Mouse (Mus musculus): Measurements from ENCODE around the gene Nrde2. TPM values are rescaled to one million over a fixed set of nuclear protein-coding genes. Genes with fewer than 3 reads are reported as not detected.
A peak's percentile ranks its signal among the peaks of the same experiment; 100 is the strongest.

Gene Nrde2
- polyA plus RNA-seq, 1 experiment from 2014 or later = 20.1 TPM

DNA sequence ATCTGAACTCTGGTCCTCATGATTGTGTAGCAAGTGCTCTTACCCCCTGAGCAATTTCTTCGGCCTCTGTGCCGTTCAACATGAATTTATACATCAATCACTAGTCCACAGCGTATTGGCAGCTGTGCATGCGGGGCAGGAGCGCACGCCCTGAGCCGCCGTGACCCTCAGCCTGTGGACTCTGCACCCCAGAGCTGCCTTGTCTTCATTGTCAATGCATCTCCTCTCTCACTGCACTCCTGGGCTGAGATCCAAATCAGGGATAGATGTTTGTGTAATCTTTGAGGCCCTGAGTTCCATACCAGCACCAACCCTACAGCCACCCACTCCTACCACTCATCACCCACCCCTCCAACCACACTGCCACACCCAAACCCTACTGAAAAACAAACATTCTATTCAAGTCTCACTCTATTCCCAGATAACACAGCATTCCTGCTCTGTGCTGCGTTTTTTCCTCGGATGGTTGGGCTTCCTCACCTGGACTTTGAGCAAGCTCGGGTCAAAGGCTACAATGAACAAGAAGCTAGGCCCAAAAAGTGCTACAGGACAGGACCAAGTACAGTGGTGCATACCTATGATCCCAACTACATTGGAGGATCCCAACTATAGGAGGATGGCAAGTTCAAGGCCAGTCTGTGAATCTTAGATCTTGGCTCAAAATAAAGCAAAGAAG is 16.5 kb downstream of the Nrde2 start:
- Histone ChIP-seq H3K4me1 (ENCODE audit: control insufficient read depth, insufficient read depth, low read length) (no peaks in the 10 kb centered on the region), H3K27me3 (ENCODE audit: control insufficient read depth, insufficient read depth, low read length) (no peaks in the 10 kb centered on the region), H3K4me3 (ENCODE audit: low read length) (no peak overlapping the region), H3K9ac (ENCODE audit: low read depth, low read length) (no peak overlapping the region), H3K9me3 (ENCODE audit: control insufficient read depth, low read length) (no peaks in the 10 kb centered on the region), H3K4me2 (replicated peaks; ENCODE audit: low read depth, low read length) (no peak overlapping the region), H3K27ac (ENCODE audit: low read depth, low read length) (no peak overlapping the region), H3K36me3 (ENCODE audit: control insufficient read depth, insufficient read depth, low read length) (peaks cover 85% of the 10 kb centered on the region)
- ATAC-seq (ENCODE audit: low FRiP score, low TSS enrichment) = no peak
- WGBS = 96% methylated on average over 11 of the region's 11 CpGs

DNA sequence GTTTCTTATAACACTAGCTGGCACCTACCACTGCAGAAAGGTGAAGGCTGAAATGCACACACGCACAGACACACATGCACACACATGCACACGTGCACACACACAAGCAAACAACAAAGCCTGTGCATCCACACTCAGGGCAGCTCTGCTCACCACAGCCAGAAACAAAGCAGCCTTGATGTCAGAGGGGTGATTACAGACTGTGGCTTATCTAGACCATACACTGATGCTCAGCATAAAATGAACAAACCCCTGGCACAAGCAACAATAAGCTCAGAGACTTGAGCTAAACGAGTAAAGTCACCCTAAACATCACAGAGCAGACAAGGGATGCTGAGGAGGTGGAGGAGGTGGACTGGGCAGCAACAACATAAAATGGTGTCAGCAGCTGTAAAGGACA is 24.3 kb downstream of the Nrde2 start:
- Histone ChIP-seq H3K27me3 (ENCODE audit: control insufficient read depth, insufficient read depth, low read length) (no peaks in the 10 kb centered on the region), H3K9ac (ENCODE audit: low read depth, low read length) (no peak overlapping the region), H3K4me2 (replicated peaks; ENCODE audit: low read depth, low read length) (no peak overlapping the region), H3K36me3 (ENCODE audit: control insufficient read depth, insufficient read depth, low read length) (peaks cover 85% of the 10 kb centered on the region), H3K4me1 (ENCODE audit: control insufficient read depth, insufficient read depth, low read length) (no peaks in the 10 kb centered on the region), H3K27ac (ENCODE audit: low read depth, low read length) (no peak overlapping the region), H3K9me3 (ENCODE audit: control insufficient read depth, low read length) (no peaks in the 10 kb centered on the region), H3K4me3 (ENCODE audit: low read length) (no peak overlapping the region)
- ATAC-seq (ENCODE audit: low FRiP score, low TSS enrichment) = no peak
- 93% methylated on average over 3 of the region's 3 CpGs for WGBS

- no peak for ATAC-seq (ENCODE audit: low FRiP score, low TSS enrichment)
These were observed 25.0 kb downstream of the Nrde2 start for GRCm38 (mm10) chr12:100134395-100134936.

GRCm38 (mm10) chr12:100131655-100132054 is 27.8 kb downstream of the Nrde2 start:
- WGBS = 46% methylated on average over 8 of the region's 8 CpGs
- Histone ChIP-seq H3K27me3 (ENCODE audit: control insufficient read depth, insufficient read depth, low read length) (no peaks in the 10 kb centered on the region), H3K9ac (ENCODE audit: low read depth, low read length) (no peak overlapping the region), H3K36me3 (ENCODE audit: control insufficient read depth, insufficient read depth, low read length) (peaks cover 72% of the 10 kb centered on the region), H3K9me3 (ENCODE audit: control insufficient read depth, low read length) (no peaks in the 10 kb centered on the region), H3K4me1 (ENCODE audit: control insufficient read depth, insufficient read depth, low read length) (peaks cover 23% of the 10 kb centered on the region; the same call in 1 of the 2 replicates), H3K27ac (ENCODE audit: low read depth, low read length) (no peak overlapping the region), H3K4me2 (replicated peaks; ENCODE audit: low read depth, low read length) (no peak overlapping the region), H3K4me3 (ENCODE audit: low read length) (no peak overlapping the region)
- ATAC-seq (ENCODE audit: low FRiP score, low TSS enrichment) = no peak

More at GRCm38 (mm10) chr12:100134395-100134936, 25.0 kb downstream of the Nrde2 start:
- Histone ChIP-seq H3K9me3 (ENCODE audit: control insufficient read depth, low read length) (no peaks in the 10 kb centered on the region), H3K4me1 (ENCODE audit: control insufficient read depth, insufficient read depth, low read length) (peaks cover 4% of the 10 kb centered on the region; the same call in 1 of the 2 replicates), H3K4me3 (ENCODE audit: low read length) (no peak overlapping the region), H3K27me3 (ENCODE audit: control insufficient read depth, insufficient read depth, low read length) (no peaks in the 10 kb centered on the region), H3K36me3 (ENCODE audit: control insufficient read depth, insufficient read depth, low read length) (peaks cover 85% of the 10 kb centered on the region), H3K9ac (ENCODE audit: low read depth, low read length) (no peak overlapping the region), H3K4me2 (replicated peaks; ENCODE audit: low read depth, low read length) (no peak overlapping the region), H3K27ac (ENCODE audit: low read depth, low read length) (no peak overlapping the region)
- 77% methylated on average over 11 of the region's 11 CpGs for WGBS

DNA sequence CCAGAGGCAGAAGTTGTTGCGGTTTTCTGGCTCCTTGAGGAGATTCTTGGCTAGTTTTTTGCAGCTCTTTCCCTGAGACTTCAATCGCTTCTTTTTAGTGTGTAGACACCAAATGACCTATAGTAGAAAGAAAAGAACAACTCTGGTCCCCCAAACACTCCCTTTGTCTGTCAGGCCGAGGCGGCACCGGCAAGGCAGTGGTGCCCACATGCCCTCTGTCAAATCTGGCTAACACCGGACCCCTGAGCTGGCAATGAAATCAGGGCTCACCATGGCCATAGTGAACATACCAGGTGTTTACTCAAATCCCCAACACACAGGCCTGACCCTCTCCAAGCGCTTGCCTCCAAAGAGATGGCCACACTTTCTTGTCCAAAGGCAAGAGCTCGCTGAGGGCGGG is 28.3 kb downstream of the Nrde2 start:
- WGBS = 92% methylated on average over 9 of the region's 9 CpGs
- Histone ChIP-seq H3K9ac (ENCODE audit: low read depth, low read length) (no peak overlapping the region), H3K27me3 (ENCODE audit: control insufficient read depth, insufficient read depth, low read length) (no peaks in the 10 kb centered on the region), H3K36me3 (ENCODE audit: control insufficient read depth, insufficient read depth, low read length) (peaks cover 71% of the 10 kb centered on the region), H3K4me2 (replicated peaks; ENCODE audit: low read depth, low read length) (no peak overlapping the region), H3K9me3 (ENCODE audit: control insufficient read depth, low read length) (no peaks in the 10 kb centered on the region), H3K27ac (ENCODE audit: low read depth, low read length) (no peak overlapping the region), H3K4me3 (ENCODE audit: low read length) (no peak overlapping the region), H3K4me1 (ENCODE audit: control insufficient read depth, insufficient read depth, low read length) (peaks cover 23% of the 10 kb centered on the region; the same call in 1 of the 2 replicates)
- 0 out of 2 replicates have a peak, but pooled peaks have one; percentile 18 for ATAC-seq (ENCODE audit: low FRiP score, low TSS enrichment)

GRCm38 (mm10) chr12:100128961-100129360 is 30.5 kb downstream of the Nrde2 start:
- Histone ChIP-seq H3K9me3 (ENCODE audit: control insufficient read depth, low read length) (no peaks in the 10 kb centered on the region), H3K4me1 (ENCODE audit: control insufficient read depth, insufficient read depth, low read length) (peaks cover 23% of the 10 kb centered on the region; the same call in 1 of the 2 replicates), H3K27me3 (ENCODE audit: control insufficient read depth, insufficient read depth, low read length) (no peaks in the 10 kb centered on the region), H3K27ac (ENCODE audit: low read depth, low read length) (peak overlapping the region; percentile 55; the same call in 1 of the 2 replicates), H3K4me2 (replicated peaks; ENCODE audit: low read depth, low read length) (no peak overlapping the region), H3K9ac (ENCODE audit: low read depth, low read length) (no peak overlapping the region), H3K4me3 (ENCODE audit: low read length) (no peak overlapping the region), H3K36me3 (ENCODE audit: control insufficient read depth, insufficient read depth, low read length) (peaks cover 76% of the 10 kb centered on the region)
- no peak for ATAC-seq (ENCODE audit: low FRiP score, low TSS enrichment)
- WGBS = 62% methylated on average over 8 of the region's 8 CpGs

- 58% methylated on average over 6 of the region's 6 CpGs for WGBS
- ATAC-seq (ENCODE audit: low FRiP score, low TSS enrichment) = no peak
- H3K9me3 ChIP-seq (ENCODE audit: control insufficient read depth, low read length) = no peaks in the 10 kb centered on the region
- no peak overlapping the region for H3K4me2 ChIP-seq (replicated peaks; ENCODE audit: low read depth, low read length)
- H3K27me3 ChIP-seq (ENCODE audit: control insufficient read depth, insufficient read depth, low read length) = no peaks in the 10 kb centered on the region
- H3K4me1 ChIP-seq (ENCODE audit: control insufficient read depth, insufficient read depth, low read length) = peaks cover 23% of the 10 kb centered on the region; the same call in 1 of the 2 replicates
- peaks cover 76% of the 10 kb centered on the region for H3K36me3 ChIP-seq (ENCODE audit: control insufficient read depth, insufficient read depth, low read length)
- H3K4me3 ChIP-seq (ENCODE audit: low read length) = no peak overlapping the region
- H3K9ac ChIP-seq (ENCODE audit: low read depth, low read length) = no peak overlapping the region
- peak overlapping the region; percentile 55 for H3K27ac ChIP-seq (ENCODE audit: low read depth, low read length)
These were observed 30.9 kb downstream of the Nrde2 start for GRCm38 (mm10) chr12:100128522-100128921.

GRCm38 (mm10) chr12:100127866-100128480 is 31.5 kb downstream of the Nrde2 start:
- Histone ChIP-seq H3K9ac (ENCODE audit: low read depth, low read length) (no peak overlapping the region), H3K9me3 (ENCODE audit: control insufficient read depth, low read length) (no peaks in the 10 kb centered on the region), H3K4me1 (ENCODE audit: control insufficient read depth, insufficient read depth, low read length) (peaks cover 23% of the 10 kb centered on the region; the same call in 1 of the 2 replicates), H3K4me3 (ENCODE audit: low read length) (no peak overlapping the region), H3K36me3 (ENCODE audit: control insufficient read depth, insufficient read depth, low read length) (peaks cover 77% of the 10 kb centered on the region), H3K4me2 (replicated peaks; ENCODE audit: low read depth, low read length) (no peak overlapping the region), H3K27me3 (ENCODE audit: control insufficient read depth, insufficient read depth, low read length) (no peaks in the 10 kb centered on the region), H3K27ac (ENCODE audit: low read depth, low read length) (peak overlapping the region; percentile 42; the same call in 1 of the 2 replicates)
- no peak for ATAC-seq (ENCODE audit: low FRiP score, low TSS enrichment)
- WGBS = 35% methylated on average over 8 of the region's 8 CpGs

Data from kidney, embryonic 14.5 days (tissue).